Mouse (Mus musculus) erythroblast, embryonic 14.5 days (primary cell): ENCODE data around the gene Ccdc86.

Source experiments
- GATA1 ChIP-seq: IDR thresholded peaks from 2 replicates; pipeline ENCODE4 v1.6.1; 2012; ENCODE audit warnings: low read length, inconsistent platforms, mixed read lengths
- TAL1 ChIP-seq: IDR thresholded peaks from 3 replicates; pipeline ENCODE4 v1.6.1; 2012; ENCODE audit warnings: low read length, inconsistent platforms, mixed read lengths

GRCm38 (mm10) chr19:10970457-10970856 is 21.4 kb upstream of the Ccdc86 start:
- TF ChIP-seq GATA1 (no peak), TAL1 (no peak)
